Comparison of ENCODE assay signal across 7 mouse cellular contexts in the genomic region with DNA sequence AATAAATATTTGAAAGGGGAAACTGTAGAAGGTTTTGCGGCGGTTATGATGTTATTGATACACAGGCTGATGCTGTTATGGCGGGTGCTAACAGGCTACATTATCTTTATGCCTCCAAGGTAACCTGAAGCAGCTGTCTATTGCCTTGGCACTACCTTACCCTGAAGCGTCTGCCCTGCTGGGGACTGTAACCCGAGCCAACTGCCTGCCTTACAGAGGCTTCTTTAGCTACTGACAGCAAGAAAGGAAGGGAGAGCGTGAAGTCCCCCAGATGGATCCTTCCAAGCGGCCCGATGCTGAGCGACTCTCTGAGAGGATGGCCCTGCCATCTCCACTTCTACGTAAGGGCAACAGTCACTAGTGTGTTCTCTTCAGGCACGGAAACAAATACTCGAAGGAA. TPM values are rescaled to one million over a fixed set of nuclear protein-coding genes. Genes with fewer than 3 reads are reported as not detected.
DNase-seq lines count a peak whose midpoint lies in the region; ATAC-seq lines count a peak whose summit lies in the region.

TSS of gene Fam107b (plus strand) at position 303 of the 400 bp plus-strand sequence.

- no peaks in the 10 kb centered on the region for H3K4me1 ChIP-seq in lung, embryonic 15.5 days
- no peaks in the 10 kb centered on the region for H3K4me1 ChIP-seq in embryonic facial prominence, embryonic 12.5 days
- no peaks in the 10 kb centered on the region for H3K4me1 ChIP-seq in hindbrain, embryonic 13.5 days (replicated peaks)

- DNase-seq in lung, postnatal 36 days: no peak
- no peak for DNase-seq in MN1 (ENCODE audit: low spot score)
- DNase-seq in thymus, postnatal 4 days: no peak

- no peaks in the 10 kb centered on the region for H3K36me3 ChIP-seq in lung, embryonic 15.5 days
- no peaks in the 10 kb centered on the region for H3K36me3 ChIP-seq in embryonic facial prominence, embryonic 12.5 days
- H3K36me3 ChIP-seq in hindbrain, embryonic 13.5 days: no peaks in the 10 kb centered on the region

- 67% methylated on average over 12 of the region's 12 CpGs for WGBS in lung, embryonic 15.5 days
- 57% methylated on average over 12 of the region's 12 CpGs for WGBS in embryonic facial prominence, embryonic 12.5 days
- 76% methylated on average over 12 of the region's 12 CpGs for WGBS in hindbrain, embryonic 13.5 days

- H3K27ac ChIP-seq in lung, embryonic 15.5 days: no peak within 1 kb of the TSS
- H3K27ac ChIP-seq in embryonic facial prominence, embryonic 12.5 days: no peak within 1 kb of the TSS
- H3K27ac ChIP-seq in hindbrain, embryonic 13.5 days: no peak within 1 kb of the TSS

- no peak for ATAC-seq in lung, embryonic 15.5 days (ENCODE audit: borderline replicate concordance, extremely low read depth, low FRiP score, low TSS enrichment)
- ATAC-seq in embryonic facial prominence, embryonic 12.5 days (ENCODE audit: insufficient number of reproducible peaks, insufficient read depth, low FRiP score, low TSS enrichment): no peak
- ATAC-seq in hindbrain, embryonic 13.5 days (ENCODE audit: low FRiP score): no peak
- no peak for ATAC-seq in megakaryocyte progenitor cell, adult 5-6 weeks (replicated peaks; ENCODE audit: poor library complexity)

- H3K27me3 ChIP-seq in lung, embryonic 15.5 days: no peaks in the 10 kb centered on the region
- no peaks in the 10 kb centered on the region for H3K27me3 ChIP-seq in embryonic facial prominence, embryonic 12.5 days
- H3K27me3 ChIP-seq in hindbrain, embryonic 13.5 days: no peaks in the 10 kb centered on the region

- H3K4me2 ChIP-seq in lung, embryonic 15.5 days: no peak within 1 kb of the TSS
- H3K4me2 ChIP-seq in embryonic facial prominence, embryonic 12.5 days (replicated peaks): no peak within 1 kb of the TSS
- no peak within 1 kb of the TSS for H3K4me2 ChIP-seq in hindbrain, embryonic 13.5 days

- H3K4me3 ChIP-seq in lung, embryonic 15.5 days: no peak within 1 kb of the TSS
- H3K4me3 ChIP-seq in embryonic facial prominence, embryonic 12.5 days: no peak within 1 kb of the TSS
- H3K4me3 ChIP-seq in hindbrain, embryonic 13.5 days: no peak within 1 kb of the TSS

- no peak within 1 kb of the TSS for H3K9ac ChIP-seq in lung, embryonic 15.5 days
- H3K9ac ChIP-seq in embryonic facial prominence, embryonic 12.5 days: no peak within 1 kb of the TSS
- no peak within 1 kb of the TSS for H3K9ac ChIP-seq in hindbrain, embryonic 13.5 days

- no peaks in the 10 kb centered on the region for H3K9me3 ChIP-seq in lung, embryonic 15.5 days
- H3K9me3 ChIP-seq in embryonic facial prominence, embryonic 12.5 days: no peaks in the 10 kb centered on the region
- no peaks in the 10 kb centered on the region for H3K9me3 ChIP-seq in hindbrain, embryonic 13.5 days

RNA-seq across cellular contexts. Expression of gene Fam107b, which starts in this region (rescaled TPM):
- polyA plus RNA-seq in lung, embryonic 15.5 days (2015; fragmentation: Nextera tagmentation; extraction: Ambion mirVana): 27.9 and 31.8 TPM in 2 replicates
- 39.6 and 43.9 TPM in 2 replicates for polyA plus RNA-seq in embryonic facial prominence, embryonic 12.5 days (2016; fragmentation: Nextera tagmentation; extraction: Ambion mirVana)
- 36.2 and 37.5 TPM in 2 replicates for polyA plus RNA-seq in hindbrain, embryonic 13.5 days (2015; fragmentation: Nextera tagmentation; extraction: Ambion mirVana)
- total RNA-seq in megakaryocyte progenitor cell, adult 5-6 weeks (2015): 1,007 and 1,094 TPM in 2 replicates
- total RNA-seq in megakaryocyte progenitor cell, adult 5-6 weeks (2017): 622 and 1,143 TPM in 2 replicates
